Mouse (Mus musculus): ENCODE measurements around the gene Rtp1. TPM values are rescaled to one million over a fixed set of nuclear protein-coding genes. Genes with fewer than 3 reads are reported as not detected.
A peak's percentile ranks its signal among the peaks of the same experiment; 100 is the strongest.

The Rtp1 gene
- total RNA-seq, 2 experiments from 2014 or later, result not detected

DNA sequence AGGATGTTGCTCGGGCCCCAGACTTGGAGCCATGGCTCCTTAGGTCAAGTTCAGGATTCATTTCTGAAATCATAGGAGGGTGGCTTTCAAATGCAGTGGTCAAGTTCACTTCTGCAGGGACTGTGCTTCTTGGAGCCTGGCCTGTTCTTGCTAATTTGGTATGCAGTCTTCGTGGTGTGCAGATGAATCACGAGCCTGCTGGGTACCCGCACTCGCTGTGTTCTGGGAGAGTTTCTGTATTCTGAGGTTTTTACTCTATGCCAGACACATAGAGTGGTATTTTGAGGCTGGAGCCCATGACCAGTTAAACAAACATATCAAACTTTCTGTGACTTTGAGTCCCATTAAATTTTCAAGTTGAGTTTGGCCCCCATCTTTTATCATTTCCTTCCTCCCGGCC is 25.4 kb downstream of the Rtp1 start:
- no peak for DNase-seq (ENCODE audit: low spot score in 2 of 2)

DNA sequence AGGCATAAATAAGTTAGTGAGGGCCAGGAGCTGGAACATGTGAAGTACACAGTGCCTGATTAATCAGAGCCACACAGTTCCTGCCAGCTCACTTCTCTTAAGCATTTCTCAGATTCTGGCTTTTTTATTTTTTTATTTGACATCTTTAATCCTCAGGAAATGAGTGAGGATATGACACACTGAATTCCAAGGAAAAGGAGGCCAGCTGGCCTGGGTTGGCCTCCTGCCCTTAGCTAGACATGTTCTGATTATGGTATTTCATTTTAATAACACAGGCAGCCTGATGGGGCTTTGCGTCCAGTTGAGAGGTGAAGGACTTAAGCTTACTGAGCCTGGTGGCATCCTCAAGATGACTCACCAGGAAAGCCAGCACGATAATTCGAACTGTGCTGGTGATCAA is 27.6 kb downstream of the Rtp1 start:
- peak in 1 of 2 experiments; percentile 25 for DNase-seq (ENCODE audit: low spot score in 2 of 2)

DNA sequence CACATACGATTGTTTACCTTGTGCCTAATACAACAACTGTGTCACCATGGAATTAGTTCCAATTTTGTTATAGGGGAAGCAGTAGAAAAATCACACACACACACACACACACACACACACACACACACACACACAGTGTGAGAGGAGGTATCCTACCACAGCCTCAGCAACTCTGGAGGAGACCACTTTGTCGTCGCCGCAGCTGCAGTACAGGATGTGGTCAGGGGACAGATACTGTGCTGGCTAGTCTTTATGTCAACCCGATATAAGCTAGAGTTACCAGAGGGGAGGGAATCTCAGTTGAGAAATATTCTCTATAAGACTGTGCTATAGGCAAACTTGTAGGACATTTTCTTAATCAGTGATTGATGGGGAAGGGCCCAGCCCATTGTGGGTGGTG is 28.4 kb downstream of the Rtp1 start:
- DNase-seq (ENCODE audit: low spot score in 2 of 2), result no peak

DNA sequence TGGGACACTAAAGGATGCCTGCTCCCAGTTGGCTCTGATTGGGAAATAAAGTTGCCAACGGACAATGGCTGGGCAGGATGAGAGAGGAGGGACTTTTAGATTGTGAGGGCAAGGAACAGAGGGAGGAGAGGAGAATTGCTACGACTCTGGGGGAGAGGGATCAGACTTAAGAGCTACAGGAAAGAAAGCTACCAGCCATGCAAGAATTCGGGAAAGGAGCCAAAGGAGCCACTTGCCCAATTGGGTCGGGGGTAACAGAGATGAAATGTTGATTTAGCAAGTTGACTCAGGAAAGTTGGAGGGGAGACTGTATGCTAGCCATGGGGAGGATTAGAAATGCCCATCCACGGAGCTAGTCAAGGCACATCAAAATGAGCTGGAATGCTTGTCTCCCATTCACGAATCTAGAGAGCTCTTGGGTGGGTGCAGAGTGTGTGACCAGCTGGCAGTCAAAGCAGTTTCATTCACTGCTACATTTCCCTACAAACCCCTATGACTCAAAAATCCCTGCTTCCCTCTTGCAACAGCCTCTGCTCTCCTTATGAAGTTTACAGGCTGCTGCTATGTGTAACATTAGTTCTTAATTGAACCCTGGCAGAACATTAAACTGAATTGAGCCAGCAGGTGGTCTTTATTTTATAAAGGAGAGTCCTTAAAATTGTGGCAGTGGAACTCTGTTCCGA is 30.1 kb downstream of the Rtp1 start:
- no peak for DNase-seq (ENCODE audit: low spot score in 2 of 2)

DNA sequence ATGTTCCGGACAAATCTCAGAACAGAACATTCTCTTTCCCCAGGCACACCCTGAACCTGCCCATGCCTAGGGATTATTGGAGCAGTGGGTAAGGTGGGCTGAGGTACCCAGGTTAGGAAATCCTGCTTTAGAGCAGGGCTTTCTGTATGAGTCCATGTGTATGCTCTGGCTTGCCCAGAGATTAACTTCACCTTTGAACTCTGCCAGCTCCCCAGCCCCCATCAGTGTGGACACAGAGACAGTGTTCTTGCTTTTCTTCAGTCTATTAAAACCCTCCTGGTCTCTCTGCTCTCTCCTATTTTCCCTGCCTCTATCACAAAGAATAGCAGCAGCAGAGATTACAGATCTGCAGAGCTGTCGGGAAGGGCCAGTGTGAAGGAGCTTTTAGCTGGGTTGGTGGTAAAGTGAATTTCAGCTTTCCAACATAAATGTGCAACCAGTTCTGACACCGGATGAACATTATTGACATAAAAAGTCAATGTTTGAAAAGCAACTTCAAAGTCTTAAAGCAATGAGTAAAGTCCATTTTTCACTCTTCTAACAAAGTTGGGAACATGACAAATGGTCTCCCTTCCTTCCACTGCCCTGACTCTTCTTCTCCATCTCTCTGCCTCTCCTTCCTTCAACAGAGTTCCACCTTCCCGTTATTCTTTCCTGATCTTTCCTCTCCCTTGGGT is 34.9 kb downstream of the Rtp1 start:
- DNase-seq (ENCODE audit: low spot score in 2 of 2), result no peak

DNA sequence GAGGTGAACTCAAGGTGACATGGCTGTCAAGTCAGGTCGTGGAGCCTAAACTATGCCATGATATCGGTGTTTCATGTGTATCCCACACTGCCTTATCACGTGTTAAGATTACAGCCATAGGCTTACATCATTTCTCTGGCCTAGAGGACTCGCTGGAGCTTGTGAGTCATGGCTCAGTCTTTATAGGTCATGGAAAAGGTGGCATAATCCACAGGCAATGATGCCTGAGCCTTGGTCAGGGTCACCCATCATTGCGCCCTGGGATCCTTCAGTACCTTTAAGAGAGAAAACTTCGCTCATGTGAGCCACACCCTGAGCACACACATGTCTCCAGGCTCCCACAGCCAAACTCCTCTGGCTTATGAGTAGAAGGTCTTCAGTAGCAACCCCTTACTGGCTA is 42.6 kb downstream of the Rtp1 start:
- no peak for DNase-seq (ENCODE audit: low spot score in 2 of 2)

DNA sequence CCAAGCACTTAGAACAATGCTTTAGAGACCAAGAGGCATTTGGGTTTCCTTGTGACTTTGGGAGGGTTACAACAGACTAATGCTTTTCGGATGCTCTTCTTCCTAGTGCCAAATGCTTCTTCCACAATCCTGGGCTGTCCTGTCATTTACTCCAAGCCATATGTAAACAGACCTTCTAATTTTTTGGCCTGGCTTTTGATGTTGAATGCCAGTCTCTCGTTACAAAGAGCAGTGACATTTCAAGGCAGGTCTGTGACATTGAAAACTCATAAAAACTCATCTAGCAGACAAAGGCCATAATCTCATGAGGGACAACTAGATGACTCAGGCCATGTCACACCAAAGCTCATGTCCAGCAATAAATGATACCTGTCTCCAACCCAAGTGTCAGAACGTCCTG is 43.1 kb downstream of the Rtp1 start:
- no peak for DNase-seq (ENCODE audit: low spot score in 2 of 2)

DNA sequence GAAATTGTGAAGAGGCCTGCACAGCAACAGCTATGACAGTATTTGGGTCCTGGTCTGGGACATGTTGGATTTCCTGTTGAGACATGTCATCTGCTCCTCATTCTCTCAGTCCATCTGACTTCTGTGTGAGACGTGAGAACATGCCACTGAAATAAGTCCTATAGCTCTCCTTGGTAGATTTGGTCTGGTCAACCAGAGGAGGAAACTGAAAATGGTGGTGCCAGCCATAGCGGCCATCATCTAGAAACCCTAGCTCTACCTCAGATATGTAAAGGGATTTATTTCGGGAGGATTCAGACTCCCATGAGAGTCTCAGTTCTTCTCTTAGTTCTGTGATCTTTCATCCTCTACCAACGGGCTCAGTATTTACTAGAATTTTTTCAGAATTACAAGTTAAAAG is 46.7 kb downstream of the Rtp1 start:
- DNase-seq (ENCODE audit: low spot score in 2 of 2), result no peak

DNA sequence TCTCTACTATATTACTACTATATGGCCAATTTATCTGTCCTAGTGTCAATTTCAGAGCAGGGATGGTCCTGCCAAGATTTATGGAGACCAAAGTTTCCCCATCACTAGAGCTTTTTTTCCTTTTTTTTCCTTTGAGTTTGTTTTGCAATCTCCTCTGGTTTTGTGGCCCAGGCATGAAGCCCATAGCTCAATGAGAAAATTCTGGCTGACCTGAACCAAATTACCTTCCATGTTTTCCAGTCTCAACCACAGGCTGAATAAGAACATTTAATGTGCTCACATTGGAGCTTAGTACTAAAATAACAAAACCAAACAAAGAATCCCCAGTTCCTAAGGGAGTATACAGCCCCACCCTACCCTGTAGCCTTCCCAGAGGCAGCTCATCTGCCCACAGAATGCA is 47.7 kb downstream of the Rtp1 start:
- no peak for DNase-seq (ENCODE audit: low spot score in 2 of 2)

DNA sequence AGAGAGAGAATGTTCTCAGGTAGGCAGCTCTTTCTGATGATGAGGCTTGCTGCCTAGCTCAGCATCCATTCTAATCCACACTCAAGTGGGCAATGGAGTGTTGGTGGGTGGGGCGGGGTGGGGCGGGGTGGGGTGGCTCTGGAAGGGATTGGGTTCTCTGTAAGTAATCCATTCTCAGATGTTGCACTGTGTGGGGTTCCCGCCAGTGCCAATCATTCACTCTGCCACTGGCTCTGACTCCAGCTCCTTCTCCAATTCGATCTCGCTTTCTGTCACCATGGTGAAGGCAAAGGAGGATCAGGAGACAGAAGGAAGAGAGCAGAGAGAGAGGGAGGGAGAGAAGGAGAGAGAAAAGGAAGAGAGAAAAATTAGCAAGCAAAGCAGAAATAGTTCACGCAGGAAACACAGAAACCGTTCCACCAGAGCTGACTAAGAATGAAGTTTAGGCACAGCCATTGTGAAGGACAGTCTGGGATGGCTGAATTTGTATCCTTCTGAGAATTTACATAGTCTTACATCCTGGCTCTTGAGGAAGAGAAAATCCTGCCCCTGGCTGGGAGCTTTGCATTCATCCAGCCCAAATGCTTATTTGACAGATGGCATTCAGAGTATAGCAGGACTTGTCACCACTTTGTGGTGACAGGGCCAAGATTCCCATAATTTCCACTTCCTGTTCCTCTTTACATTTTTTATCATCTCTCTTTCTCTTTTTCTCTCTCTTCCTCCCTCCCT is 51.1 kb downstream of the Rtp1 start:
- DNase-seq (ENCODE audit: low spot score in 2 of 2), result no peak

DNA sequence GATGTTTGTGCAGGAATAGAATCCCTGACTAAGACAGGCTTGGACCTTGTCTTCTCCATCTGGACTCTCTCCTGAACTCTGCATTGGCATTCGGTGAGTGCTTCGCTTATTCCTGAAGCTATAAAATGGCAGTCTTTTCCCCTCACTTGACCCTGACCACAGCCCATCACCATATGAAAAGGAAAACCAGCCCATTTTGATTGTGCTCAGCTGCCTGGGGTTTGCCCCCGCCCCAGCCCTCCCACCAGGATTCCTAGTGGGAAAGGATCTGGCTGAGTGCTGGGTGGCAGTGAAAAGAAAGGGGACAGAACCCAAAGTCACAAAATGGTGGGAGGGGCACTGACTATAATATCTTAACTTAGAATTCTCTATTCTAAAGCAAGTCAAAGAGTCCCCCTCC is 53.3 kb downstream of the Rtp1 start:
- DNase-seq (ENCODE audit: low spot score in 2 of 2), result no peak

DNA sequence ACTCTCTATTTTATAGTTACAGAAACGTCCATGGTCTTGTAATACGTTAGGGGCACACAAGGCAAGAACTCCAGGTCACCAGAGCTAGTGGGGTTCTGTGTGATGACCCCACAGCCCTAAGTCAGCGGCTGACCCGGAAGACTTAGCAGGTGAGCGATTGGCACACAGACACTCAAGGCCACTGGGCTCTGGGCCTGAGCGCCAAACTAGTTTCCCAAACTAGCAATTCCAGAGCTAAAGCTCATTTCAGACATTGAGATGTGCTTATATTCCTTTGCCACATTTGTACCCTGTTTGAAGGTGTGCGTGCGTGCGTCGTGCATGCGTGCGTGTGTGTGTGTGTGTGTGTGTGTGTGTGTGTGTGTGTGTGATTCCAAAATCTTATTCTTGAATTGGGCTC is 53.9 kb downstream of the Rtp1 start:
- DNase-seq (ENCODE audit: low spot score in 2 of 2), result no peak

DNA sequence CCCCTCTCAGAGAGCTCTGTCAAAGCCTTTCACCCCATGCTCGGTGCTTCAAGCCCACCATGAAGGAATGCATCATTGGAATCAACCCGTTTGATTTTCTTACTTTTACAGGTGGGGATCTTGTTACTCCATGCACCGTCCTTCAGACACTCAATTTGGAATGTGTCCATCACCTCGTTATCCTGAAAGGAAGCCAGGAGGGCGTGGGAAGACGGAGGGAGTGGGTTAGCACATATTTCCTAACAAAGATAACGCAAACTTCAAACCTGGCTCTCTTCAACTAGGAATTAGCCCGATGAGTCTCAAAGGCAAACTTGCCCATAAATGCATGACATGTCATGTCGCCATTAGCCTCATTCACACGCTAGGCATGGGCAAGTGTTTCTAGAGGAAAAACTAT is 54.4 kb downstream of the Rtp1 start:
- no peak for DNase-seq (ENCODE audit: low spot score in 2 of 2)

Other genes with a start within 250 kb of the Rtp1 start
- 10 to 100 TPM; 13.9 to 16.4 TPM for gene St6gal1, start 204.4 kb upstream of the Rtp1 start, total RNA-seq (2021)
- 1 to 10 TPM; 1.3 to 1.8 TPM for gene Rtp4, start 91.2 kb downstream of the Rtp1 start, total RNA-seq (2021)
- 1 to 10 TPM; 8.0 to 9.0 TPM for gene Masp1, start 91.7 kb downstream of the Rtp1 start, total RNA-seq (2021)

All from gastrocnemius, postnatal 4 days (tissue).